Mouse (Mus musculus): ENCODE results near the gene Aqp3. TPM values are rescaled to one million over a fixed set of nuclear protein-coding genes. Genes with fewer than 3 reads are reported as not detected.
A peak's percentile ranks its signal among the peaks of the same experiment; 100 is the strongest.

The Aqp3 gene
- polyA plus RNA-seq, 1 experiment from 2014 or later = 10.7 TPM

- DNase-seq (no peak), ATAC-seq (no peak)
- peaks cover 3% of the 10 kb centered on the region; the same call in 1 of the 2 replicates for H3K4me1 ChIP-seq (ENCODE audit: insufficient read depth)
- H3K4me2 ChIP-seq (ENCODE audit: low read depth, low read length) = no peak overlapping the region
- no peaks in the 10 kb centered on the region for H3K9me3 ChIP-seq (ENCODE audit: low read length)
- H3K9ac ChIP-seq (replicated peaks) = no peak overlapping the region
- WGBS (ENCODE audit: insufficient replicate concordance) = 87% methylated on average over 7 of the region's 7 CpGs
- H3K27ac ChIP-seq (ENCODE audit: low read depth) = no peak overlapping the region
- H3K36me3 ChIP-seq (replicated peaks; ENCODE audit: insufficient read depth, low read length) = no peaks in the 10 kb centered on the region
- H3K4me3 ChIP-seq (ENCODE audit: low read depth, low read length) = no peak overlapping the region
- no peaks in the 10 kb centered on the region for H3K27me3 ChIP-seq (ENCODE audit: insufficient read depth, low read length)
- TF ChIP-seq CTCF (IDR thresholded peaks at IDR 0.05; ENCODE audit: low read depth) (no peak), EP300 (IDR thresholded peaks at IDR 0.05; ENCODE audit: low read depth) (no peak)
Measured at GRCm38 (mm10) chr4:41051781-41052180, 46.2 kb downstream of the Aqp3 start.

DNA sequence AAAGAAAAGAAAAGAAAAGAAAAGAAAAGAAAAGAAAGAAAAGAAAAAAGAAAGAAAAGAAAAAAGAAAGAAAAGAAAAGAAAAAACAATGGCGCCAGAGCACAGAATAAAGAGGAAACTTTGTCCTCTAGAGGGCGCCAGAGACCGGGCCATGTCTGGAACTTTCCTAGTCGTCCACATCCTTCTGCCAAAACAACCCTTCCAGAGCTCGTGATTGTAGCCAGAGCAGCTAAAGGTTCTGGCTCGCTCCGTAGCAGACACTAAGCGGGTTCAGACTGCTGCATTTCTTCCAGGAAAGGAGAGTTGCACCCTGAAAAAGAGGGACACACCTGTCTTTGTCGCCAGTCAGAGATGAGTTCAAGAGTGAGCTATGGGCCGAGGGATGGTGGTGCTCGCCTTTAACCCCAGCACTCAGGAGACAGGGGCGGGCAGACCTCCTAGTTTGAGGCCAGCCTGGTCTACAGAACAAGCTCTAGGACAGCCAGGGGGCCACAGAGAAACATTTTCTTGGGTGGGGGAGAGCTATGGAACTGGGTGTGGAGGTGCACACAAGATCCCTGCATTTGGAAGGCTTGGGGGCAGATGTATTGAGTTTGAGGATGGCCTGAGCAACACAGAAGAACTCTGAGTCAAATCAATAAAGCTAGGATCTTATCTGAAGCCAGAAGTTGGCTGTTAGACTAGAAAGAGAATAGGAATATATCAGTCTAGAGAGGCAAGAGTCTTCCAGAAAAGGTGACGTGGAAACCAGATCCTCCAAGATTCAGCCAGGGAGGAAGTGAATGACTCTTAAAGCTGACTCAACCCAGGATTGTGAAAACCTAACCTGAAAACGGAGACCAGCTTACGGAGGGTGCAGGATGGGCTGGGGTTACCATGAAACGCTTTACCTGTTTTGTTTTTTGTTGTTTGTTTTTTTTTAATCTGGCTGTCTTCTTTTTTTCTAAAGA is 47.0 kb downstream of the Aqp3 start:
- no peak overlapping the region for H3K4me3 ChIP-seq (ENCODE audit: low read depth, low read length)
- TF ChIP-seq EP300 (IDR thresholded peaks at IDR 0.05; ENCODE audit: low read depth) (0 out of 2 replicates have a peak, but pooled peaks have one; percentile 8), CTCF (IDR thresholded peaks at IDR 0.05; ENCODE audit: low read depth) (peak; percentile 94)
- WGBS (ENCODE audit: insufficient replicate concordance) = 32% methylated on average over 16 of the region's 16 CpGs
- no peaks in the 10 kb centered on the region for H3K9me3 ChIP-seq (ENCODE audit: low read length)
- H3K4me1 ChIP-seq (ENCODE audit: insufficient read depth) = peaks cover 3% of the 10 kb centered on the region; the same call in 1 of the 2 replicates
- DNase-seq (peak; percentile 88), ATAC-seq (peak; percentile 54)
- no peak overlapping the region for H3K27ac ChIP-seq (ENCODE audit: low read depth)
- H3K9ac ChIP-seq (replicated peaks) = no peak overlapping the region
- H3K27me3 ChIP-seq (ENCODE audit: insufficient read depth, low read length) = no peaks in the 10 kb centered on the region
- no peaks in the 10 kb centered on the region for H3K36me3 ChIP-seq (replicated peaks; ENCODE audit: insufficient read depth, low read length)
- H3K4me2 ChIP-seq (ENCODE audit: low read depth, low read length) = peak overlapping the region; percentile 35; the same call in 1 of the 2 replicates

DNA sequence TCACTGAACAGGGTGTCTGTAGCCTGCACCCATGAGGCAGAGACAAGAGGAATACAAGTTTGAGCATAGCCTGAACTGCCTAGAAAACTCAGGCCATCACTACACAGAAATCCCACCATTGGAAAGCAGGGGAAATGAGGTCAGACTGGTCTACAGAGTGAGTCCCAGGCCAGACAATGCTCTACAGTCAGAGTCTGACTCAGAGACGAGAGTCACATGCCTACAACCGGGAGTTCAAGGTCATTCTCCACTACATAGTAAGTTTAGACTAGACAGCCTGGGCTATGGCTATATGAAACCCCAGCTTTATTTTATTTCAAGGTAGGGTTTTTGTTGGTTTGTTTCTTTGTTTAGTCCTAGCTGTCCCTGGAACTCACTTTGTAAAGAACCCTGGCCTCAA is 49.1 kb downstream of the Aqp3 start:
- Histone ChIP-seq H3K9me3 (ENCODE audit: low read length) (no peaks in the 10 kb centered on the region), H3K9ac (replicated peaks) (no peak overlapping the region), H3K4me1 (ENCODE audit: insufficient read depth) (peaks cover 7% of the 10 kb centered on the region), H3K27me3 (ENCODE audit: insufficient read depth, low read length) (no peaks in the 10 kb centered on the region), H3K27ac (ENCODE audit: low read depth) (no peak overlapping the region), H3K4me3 (ENCODE audit: low read depth, low read length) (no peak overlapping the region), H3K4me2 (ENCODE audit: low read depth, low read length) (no peak overlapping the region), H3K36me3 (replicated peaks; ENCODE audit: insufficient read depth, low read length) (no peaks in the 10 kb centered on the region)
- TF ChIP-seq EP300 (IDR thresholded peaks at IDR 0.05; ENCODE audit: low read depth) = no peak
- no peak for TF ChIP-seq CTCF (IDR thresholded peaks at IDR 0.05; ENCODE audit: low read depth)
- 50% methylated on average over 2 of the region's 2 CpGs for whole genome bisulfite sequencing (ENCODE audit: insufficient replicate concordance)
- DNase-seq (no peak), ATAC-seq (no peak)

DNA sequence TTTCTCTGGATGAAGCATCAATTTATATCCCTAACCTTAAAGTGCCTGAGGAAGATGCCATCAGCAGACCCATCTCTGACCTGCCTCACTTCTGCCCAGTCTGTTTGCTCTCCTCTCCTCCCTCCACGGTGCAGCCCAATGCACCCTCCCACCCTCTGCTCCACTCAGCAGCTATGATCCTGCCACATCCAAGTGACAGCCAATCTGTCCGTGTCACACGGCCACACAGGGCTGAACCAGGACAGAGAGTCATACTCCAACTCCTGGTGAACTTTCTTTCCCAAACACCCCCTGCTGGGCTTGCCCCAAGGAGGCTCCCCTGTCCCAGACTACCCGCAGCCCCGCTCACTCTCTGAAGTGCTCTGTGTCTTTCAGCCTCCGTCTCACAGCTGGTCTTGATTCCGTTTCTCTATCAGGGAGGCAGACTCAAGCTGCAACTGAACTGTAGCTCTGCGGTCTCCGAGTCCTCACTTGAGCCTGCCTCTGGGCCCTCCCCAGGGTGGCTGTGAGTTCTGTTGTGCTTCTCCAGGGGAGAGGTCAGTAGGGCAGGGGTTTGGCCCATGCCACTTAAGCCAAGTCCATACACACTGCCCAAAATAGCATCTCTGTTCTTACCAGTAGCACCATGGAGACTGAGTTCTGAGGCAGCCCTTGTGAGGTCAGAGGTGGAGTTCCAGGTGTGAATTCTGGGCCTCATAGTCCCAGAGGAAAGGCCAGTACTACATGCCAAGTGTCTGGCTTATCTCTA is 50.3 kb downstream of the Aqp3 start, which contains the start of gene Aqp7:
Aqp7 (minus strand) TSS at position 616 of the 748 bp plus-strand sequence.
- peak; percentile 83 for ATAC-seq

DNA sequence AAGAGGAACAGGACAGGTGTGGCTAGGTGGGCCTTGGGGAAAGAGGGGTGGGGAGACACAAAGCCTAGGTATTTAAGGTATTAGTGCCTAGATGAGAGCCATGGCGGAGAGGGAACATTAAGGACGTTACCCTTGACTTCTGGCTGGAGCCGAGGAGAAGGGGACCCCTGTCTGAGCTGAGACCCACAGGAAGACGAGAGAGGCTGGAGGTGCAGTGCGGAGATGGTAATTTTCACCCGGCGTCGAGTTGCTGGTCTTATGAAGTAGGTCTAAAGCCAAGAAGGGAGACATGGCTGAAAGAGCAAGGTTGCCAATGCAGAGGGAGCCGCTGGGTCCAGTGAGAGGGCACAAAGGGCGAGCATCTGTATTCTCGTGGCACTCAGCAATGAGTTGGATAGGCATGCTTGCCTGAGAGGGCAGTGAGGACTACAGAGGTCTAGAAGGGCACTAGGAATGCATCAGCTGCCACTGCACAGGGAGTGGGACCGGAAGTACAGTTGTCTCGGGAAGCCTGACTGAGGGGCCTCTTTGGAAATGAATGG is 51.7 kb downstream of the Aqp3 start:
- Histone ChIP-seq H3K9me3 (ENCODE audit: low read length) (no peaks in the 10 kb centered on the region), H3K4me2 (ENCODE audit: low read depth, low read length) (no peak overlapping the region), H3K4me3 (ENCODE audit: low read depth, low read length) (no peak overlapping the region), H3K27me3 (ENCODE audit: insufficient read depth, low read length) (no peaks in the 10 kb centered on the region), H3K9ac (replicated peaks) (no peak overlapping the region), H3K27ac (ENCODE audit: low read depth) (no peak overlapping the region), H3K36me3 (replicated peaks; ENCODE audit: insufficient read depth, low read length) (no peaks in the 10 kb centered on the region), H3K4me1 (ENCODE audit: insufficient read depth) (peaks cover 7% of the 10 kb centered on the region)
- WGBS (ENCODE audit: insufficient replicate concordance) = 65% methylated on average over 13 of the region's 13 CpGs
- TF ChIP-seq EP300 (IDR thresholded peaks at IDR 0.05; ENCODE audit: low read depth) (no peak), CTCF (IDR thresholded peaks at IDR 0.05; ENCODE audit: low read depth) (no peak)
- ATAC-seq (no peak), DNase-seq (no peak)

More for the DNA sequence above, 50.3 kb downstream of the Aqp3 start, which contains the start of gene Aqp7:
- Histone ChIP-seq H3K4me2 (ENCODE audit: low read depth, low read length) (no peak within 1 kb of the TSS), H3K4me1 (ENCODE audit: insufficient read depth) (peaks cover 7% of the 10 kb centered on the region), H3K9me3 (ENCODE audit: low read length) (no peaks in the 10 kb centered on the region), H3K27me3 (ENCODE audit: insufficient read depth, low read length) (no peaks in the 10 kb centered on the region), H3K27ac (ENCODE audit: low read depth) (no peak within 1 kb of the TSS), H3K4me3 (ENCODE audit: low read depth, low read length) (no peak within 1 kb of the TSS), H3K9ac (replicated peaks) (no peak within 1 kb of the TSS), H3K36me3 (replicated peaks; ENCODE audit: insufficient read depth, low read length) (no peaks in the 10 kb centered on the region)
- peak; percentile 36 for DNase-seq
- WGBS (ENCODE audit: insufficient replicate concordance) = 60% methylated on average over 9 of the region's 9 CpGs
- TF ChIP-seq CTCF (IDR thresholded peaks at IDR 0.05; ENCODE audit: low read depth) (no peak), EP300 (IDR thresholded peaks at IDR 0.05; ENCODE audit: low read depth) (no peak)

All from liver, postnatal 0 days (tissue).